In genomic region chr1:84518347-84518746, GRCm38 (mm10) we compare ENCODE assay signal across 12 mouse cellular contexts.
DNase-seq lines count a peak whose midpoint lies in the region; ATAC-seq lines count a peak whose summit lies in the region.
"Had no signal": no experiment of that assay in that cellular context is flagged by ENCODE, and none has a peak within 500 bp of the region (broad histone marks: within the 10 kb centered on the region; RNA-seq: fewer than 3 reads in every experiment).

No protein-coding gene starts in this region.

- no peak overlapping the region for H3K4me3 ChIP-seq in embryonic facial prominence, embryonic 11.5 days (ENCODE audit: low read depth, low read length)
- no peak overlapping the region for H3K4me3 ChIP-seq in embryonic facial prominence, embryonic 10.5 days
- H3K4me3 ChIP-seq in neural tube, embryonic 14.5 days (ENCODE audit: low read depth, low read length), result no peak overlapping the region
- H3K4me3 ChIP-seq: limb, embryonic 12.5 days had no signal

- no peaks in the 10 kb centered on the region for H3K9me3 ChIP-seq in embryonic facial prominence, embryonic 11.5 days (replicated peaks; ENCODE audit: control insufficient read depth, low read length)
- H3K9me3 ChIP-seq in embryonic facial prominence, embryonic 10.5 days, result no peaks in the 10 kb centered on the region
- no peaks in the 10 kb centered on the region for H3K9me3 ChIP-seq in neural tube, embryonic 14.5 days (ENCODE audit: control insufficient read depth, low read length)
- H3K9me3 ChIP-seq: limb, embryonic 12.5 days had no signal

- no peak overlapping the region for H3K9ac ChIP-seq in embryonic facial prominence, embryonic 11.5 days (replicated peaks; ENCODE audit: low read length)
- no peak overlapping the region for H3K9ac ChIP-seq in neural tube, embryonic 14.5 days (replicated peaks; ENCODE audit: low read depth, low read length)
- H3K9ac ChIP-seq: limb, embryonic 12.5 days had no signal

- no peak for ATAC-seq in embryonic facial prominence, embryonic 11.5 days (replicated peaks; ENCODE audit: insufficient number of reproducible peaks, low FRiP score, low TSS enrichment, low read depth)
- peak; percentile 34; the same call in 1 of the 2 replicates for ATAC-seq in neural tube, embryonic 14.5 days (ENCODE audit: low read depth)
- no peak for ATAC-seq in megakaryocyte, adult 5-6 weeks (ENCODE audit: poor library complexity, severe bottlenecking)
- ATAC-seq: intestine, embryonic 16.5 days had no signal

- peak; percentile 5 for DNase-seq in embryonic facial prominence, embryonic 11.5 days (ENCODE audit: low spot score)
- no peak for DNase-seq in embryonic facial prominence, embryonic 10.5 days (ENCODE audit: low spot score)
- DNase-seq in lung, postnatal 10 days, result peak; percentile 17
- no peak for DNase-seq in lung, postnatal 14 days
- DNase-seq in heart, adult 9 months (ENCODE audit: low spot score in 2 of 2), result peak; percentile 39 to 40
- no peak for DNase-seq in cerebellum, adult 8-10 months
- DNase-seq: adrenal gland, adult 2 months; cerebellum, adult 11 months had no signal

- no peaks in the 10 kb centered on the region for H3K27me3 ChIP-seq in embryonic facial prominence, embryonic 11.5 days (ENCODE audit: control insufficient read depth, insufficient read depth, low read length)
- H3K27me3 ChIP-seq in embryonic facial prominence, embryonic 10.5 days (replicated peaks; ENCODE audit: low read depth, poor library complexity, severe bottlenecking), result no peaks in the 10 kb centered on the region
- no peaks in the 10 kb centered on the region for H3K27me3 ChIP-seq in neural tube, embryonic 14.5 days (ENCODE audit: control insufficient read depth, insufficient read depth, low read length)
- H3K27me3 ChIP-seq: limb, embryonic 12.5 days had no signal

- H3K27ac ChIP-seq in embryonic facial prominence, embryonic 11.5 days (replicated peaks; ENCODE audit: low read depth, low read length), result no peak overlapping the region
- no peak overlapping the region for H3K27ac ChIP-seq in embryonic facial prominence, embryonic 10.5 days (replicated peaks)
- H3K27ac ChIP-seq in neural tube, embryonic 14.5 days (ENCODE audit: low read depth, low read length), result no peak overlapping the region
- H3K27ac ChIP-seq: limb, embryonic 12.5 days had no signal

- H3K4me1 ChIP-seq in embryonic facial prominence, embryonic 11.5 days (ENCODE audit: control insufficient read depth, insufficient read depth, low read length), result no peaks in the 10 kb centered on the region
- 0 out of 2 replicates have a peak, but pooled peaks cover 4% of the 10 kb centered on the region for H3K4me1 ChIP-seq in embryonic facial prominence, embryonic 10.5 days
- H3K4me1 ChIP-seq in neural tube, embryonic 14.5 days (ENCODE audit: control insufficient read depth, insufficient read depth, low read length), result 0 out of 2 replicates have a peak, but pooled peaks cover 2% of the 10 kb centered on the region
- H3K4me1 ChIP-seq: limb, embryonic 12.5 days had no signal

- WGBS in embryonic facial prominence, embryonic 11.5 days, result 58% methylated on average over 4 of the region's 4 CpGs
- 67% methylated on average over 4 of the region's 4 CpGs for WGBS in embryonic facial prominence, embryonic 10.5 days
- 52% methylated on average over 4 of the region's 4 CpGs for WGBS in neural tube, embryonic 14.5 days

- no peak overlapping the region for H3K4me2 ChIP-seq in embryonic facial prominence, embryonic 11.5 days (ENCODE audit: low read depth, low read length)
- H3K4me2 ChIP-seq in neural tube, embryonic 14.5 days (ENCODE audit: low read depth, low read length), result no peak overlapping the region
- H3K4me2 ChIP-seq: limb, embryonic 12.5 days had no signal

- H3K36me3 ChIP-seq in embryonic facial prominence, embryonic 11.5 days (replicated peaks; ENCODE audit: control insufficient read depth, insufficient read depth, low read depth, low read length), result no peaks in the 10 kb centered on the region
- no peaks in the 10 kb centered on the region for H3K36me3 ChIP-seq in embryonic facial prominence, embryonic 10.5 days (replicated peaks)
- no peaks in the 10 kb centered on the region for H3K36me3 ChIP-seq in neural tube, embryonic 14.5 days (ENCODE audit: control insufficient read depth, insufficient read depth, low read length)
- H3K36me3 ChIP-seq: limb, embryonic 12.5 days had no signal

Comparison
In these comparisons a context has a peak if more than half of its experiments do, and no peak if none do; other contexts are left out.
1. DNase-seq: peak in embryonic facial prominence, embryonic 11.5 days (single experiment), lung, postnatal 10 days (single experiment) and heart, adult 9 months (2 of 2); none in embryonic facial prominence, embryonic 10.5 days (single experiment), lung, postnatal 14 days (single experiment) and cerebellum, adult 8-10 months (single experiment).